Mouse (Mus musculus): Measurements from ENCODE around the gene Ndufa13. TPM values are rescaled to one million over a fixed set of nuclear protein-coding genes. Genes with fewer than 3 reads are reported as not detected.

The Ndufa13 gene
- 118 TPM for polyA plus RNA-seq (2014; fragmentation: Illumina TruSeq; extraction: RNeasy Lipid Tissue Mini Kit (QIAGEN cat#74804); ENCODE audit: low read depth, low replicate concordance)

GRCm38 (mm10) chr8:69902163-69903062 lies at the start of gene Ndufa13, which contains the start of the genes Tssk6 and Yjefn3:
Ndufa13 (minus strand) TSS chr8:69902558.
Tssk6 (plus strand) TSS chr8:69902184.
Yjefn3 (minus strand) TSS chr8:69902712.

GRCm38 (mm10) chr8:69887289-69888243 lies 14.8 kb downstream of the Ndufa13 start, which contains the start of gene Cilp2:
Cilp2 (minus strand) TSS chr8:69887687.

Other genes starting within 250 kb of the Ndufa13 start
- gene Zfp964, start 248.1 kb downstream of the Ndufa13 start, polyA plus RNA-seq (2014; fragmentation: Illumina TruSeq; extraction: RNeasy Lipid Tissue Mini Kit (QIAGEN cat#74804); ENCODE audit: low read depth, low replicate concordance), result 3.6 TPM
- gene Zfp869, start 191.8 kb downstream of the Ndufa13 start, polyA plus RNA-seq (2014; fragmentation: Illumina TruSeq; extraction: RNeasy Lipid Tissue Mini Kit (QIAGEN cat#74804); ENCODE audit: low read depth, low replicate concordance), result 29.1 TPM
- gene Zfp963, start 152.6 kb downstream of the Ndufa13 start, polyA plus RNA-seq (2014; fragmentation: Illumina TruSeq; extraction: RNeasy Lipid Tissue Mini Kit (QIAGEN cat#74804); ENCODE audit: low read depth, low replicate concordance), result 5.3 TPM
- 0.65 TPM for gene Gm20422, start 127.7 kb downstream of the Ndufa13 start, polyA plus RNA-seq (2014; fragmentation: Illumina TruSeq; extraction: RNeasy Lipid Tissue Mini Kit (QIAGEN cat#74804); ENCODE audit: low read depth, low replicate concordance)
- 22.3 TPM for gene Atp13a1, start 111.4 kb downstream of the Ndufa13 start, polyA plus RNA-seq (2014; fragmentation: Illumina TruSeq; extraction: RNeasy Lipid Tissue Mini Kit (QIAGEN cat#74804); ENCODE audit: low read depth, low replicate concordance)
- 18.1 TPM for gene Zfp866, start 111.4 kb downstream of the Ndufa13 start, polyA plus RNA-seq (2014; fragmentation: Illumina TruSeq; extraction: RNeasy Lipid Tissue Mini Kit (QIAGEN cat#74804); ENCODE audit: low read depth, low replicate concordance)
- 13.0 TPM for gene Gmip, start 93.9 kb downstream of the Ndufa13 start, polyA plus RNA-seq (2014; fragmentation: Illumina TruSeq; extraction: RNeasy Lipid Tissue Mini Kit (QIAGEN cat#74804); ENCODE audit: low read depth, low replicate concordance)
- 1.9 TPM for gene Lpar2, start 80.1 kb downstream of the Ndufa13 start, polyA plus RNA-seq (2014; fragmentation: Illumina TruSeq; extraction: RNeasy Lipid Tissue Mini Kit (QIAGEN cat#74804); ENCODE audit: low read depth, low replicate concordance)
- 6.2 TPM for gene Pbx4, start 70.1 kb downstream of the Ndufa13 start, polyA plus RNA-seq (2014; fragmentation: Illumina TruSeq; extraction: RNeasy Lipid Tissue Mini Kit (QIAGEN cat#74804); ENCODE audit: low read depth, low replicate concordance)
- 0.38 TPM for gene Cilp2, start 14.9 kb downstream of the Ndufa13 start, polyA plus RNA-seq (2014; fragmentation: Illumina TruSeq; extraction: RNeasy Lipid Tissue Mini Kit (QIAGEN cat#74804); ENCODE audit: low read depth, low replicate concordance)
- gene Tssk6, start 374 bp downstream of the Ndufa13 start, polyA plus RNA-seq (2014; fragmentation: Illumina TruSeq; extraction: RNeasy Lipid Tissue Mini Kit (QIAGEN cat#74804); ENCODE audit: low read depth, low replicate concordance), result 9.8 TPM
- 1.6 TPM for gene Yjefn3, start 154 bp upstream of the Ndufa13 start, polyA plus RNA-seq (2014; fragmentation: Illumina TruSeq; extraction: RNeasy Lipid Tissue Mini Kit (QIAGEN cat#74804); ENCODE audit: low read depth, low replicate concordance)
- gene Gatad2a, start 93.8 kb upstream of the Ndufa13 start, polyA plus RNA-seq (2014; fragmentation: Illumina TruSeq; extraction: RNeasy Lipid Tissue Mini Kit (QIAGEN cat#74804); ENCODE audit: low read depth, low replicate concordance), result 41.1 TPM
- 33.6 TPM for gene Mau2, start 140.2 kb upstream of the Ndufa13 start, polyA plus RNA-seq (2014; fragmentation: Illumina TruSeq; extraction: RNeasy Lipid Tissue Mini Kit (QIAGEN cat#74804); ENCODE audit: low read depth, low replicate concordance)
- gene Sugp1, start 140.3 kb upstream of the Ndufa13 start, polyA plus RNA-seq (2014; fragmentation: Illumina TruSeq; extraction: RNeasy Lipid Tissue Mini Kit (QIAGEN cat#74804); ENCODE audit: low read depth, low replicate concordance), result 23.3 TPM
- 0.68 TPM for gene Tm6sf2, start 170.4 kb upstream of the Ndufa13 start, polyA plus RNA-seq (2014; fragmentation: Illumina TruSeq; extraction: RNeasy Lipid Tissue Mini Kit (QIAGEN cat#74804); ENCODE audit: low read depth, low replicate concordance)
- 0.10 TPM for gene Hapln4, start 180.9 kb upstream of the Ndufa13 start, polyA plus RNA-seq (2014; fragmentation: Illumina TruSeq; extraction: RNeasy Lipid Tissue Mini Kit (QIAGEN cat#74804); ENCODE audit: low read depth, low replicate concordance)
- 0.21 TPM for gene Ncan, start 218.3 kb upstream of the Ndufa13 start, polyA plus RNA-seq (2014; fragmentation: Illumina TruSeq; extraction: RNeasy Lipid Tissue Mini Kit (QIAGEN cat#74804); ENCODE audit: low read depth, low replicate concordance)
- gene Nr2c2ap, start 228.8 kb upstream of the Ndufa13 start, polyA plus RNA-seq (2014; fragmentation: Illumina TruSeq; extraction: RNeasy Lipid Tissue Mini Kit (QIAGEN cat#74804); ENCODE audit: low read depth, low replicate concordance), result 17.3 TPM
- gene Rfxank, start 236.6 kb upstream of the Ndufa13 start, polyA plus RNA-seq (2014; fragmentation: Illumina TruSeq; extraction: RNeasy Lipid Tissue Mini Kit (QIAGEN cat#74804); ENCODE audit: low read depth, low replicate concordance), result 13.1 TPM
- 57.0 TPM for gene Borcs8, start 236.9 kb upstream of the Ndufa13 start, polyA plus RNA-seq (2014; fragmentation: Illumina TruSeq; extraction: RNeasy Lipid Tissue Mini Kit (QIAGEN cat#74804); ENCODE audit: low read depth, low replicate concordance)
- 0.40 TPM for gene Mef2b, start 237.2 kb upstream of the Ndufa13 start, polyA plus RNA-seq (2014; fragmentation: Illumina TruSeq; extraction: RNeasy Lipid Tissue Mini Kit (QIAGEN cat#74804); ENCODE audit: low read depth, low replicate concordance)

Data from adipose tissue, adult 10 weeks (tissue).